Mouse (Mus musculus) lung, adult 2 months (tissue): ENCODE data around the gene Treh.

Source experiments
- CTCF ChIP-seq: fragments of 200-500 bp; IDR thresholded peaks from 2 replicates; pipeline ENCODE4 v1.5.1; 2011; ENCODE audit warnings: mild to moderate bottlenecking, low read length, control low read depth; ENCODE audit not compliant: insufficient read depth
- POLR2A ChIP-seq: fragments of 200-500 bp; IDR thresholded peaks from 2 replicates; pipeline ENCODE4 v1.6.1; 2011; ENCODE audit warnings: low read depth, mild to moderate bottlenecking, control low read depth, low read length, borderline replicate concordance; ENCODE audit errors: extremely low read depth

DNA sequence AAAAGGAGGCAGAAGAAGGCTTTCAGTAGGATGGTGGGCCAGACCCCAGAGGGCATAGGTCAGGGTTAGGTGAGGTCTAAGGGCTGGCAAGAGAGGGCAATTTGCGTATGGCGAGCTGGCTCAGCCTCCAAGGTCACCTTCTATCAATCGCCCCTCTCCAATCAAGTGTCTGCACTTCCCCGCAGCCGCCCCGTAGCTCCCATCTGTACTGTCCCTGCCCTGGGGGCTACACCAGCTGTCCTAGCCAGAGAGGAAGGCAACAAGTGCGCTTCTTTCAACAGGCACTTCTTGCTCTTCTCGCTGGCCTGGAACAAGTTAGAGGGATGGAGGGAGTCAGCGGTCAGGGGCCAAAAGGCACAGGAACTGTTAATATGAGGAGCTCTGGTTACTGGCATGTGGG is 15.0 kb downstream of the Treh start:
- no peak for TF ChIP-seq POLR2A
- TF ChIP-seq CTCF = no peak
